Mouse (Mus musculus) kidney, postnatal 0 days (tissue): ENCODE data around the gene Slc16a12. TPM values are rescaled to one million over a fixed set of nuclear protein-coding genes. Genes with fewer than 3 reads are reported as not detected.
A peak's percentile ranks its signal among the peaks of the same experiment; 100 is the strongest.

ENCODE experiments used
- ATAC-seq: fragments of 200-750 bp; cut with Nextera tagmentation; replicated peaks from 2 replicates; pipeline ENCODE4 v1.8.0; 2017; ENCODE audit warnings: low read depth, moderate number of reproducible peaks, moderate TSS enrichment, moderate library complexity; ENCODE audit not compliant: low FRiP score
- DNase-seq: peaks from one replicate; pipeline ENCODE4 v3.0.0-alpha.2; 2016; ENCODE audit warnings: low spot score
- H3K27ac ChIP-seq: fragments of 300-500 bp; sonication (generic); 2 replicates; pipeline ENCODE4 v1.5.1; 2014; ENCODE audit warnings: mild to moderate bottlenecking
- H3K27me3 ChIP-seq: fragments of 300-500 bp; sonication (generic); 2 replicates; pipeline ENCODE4 v1.6.1; 2014; ENCODE audit warnings: low read length, mixed read lengths; ENCODE audit not compliant: insufficient read depth
- H3K36me3 ChIP-seq: fragments of 300-500 bp; sonication (generic); 2 replicates; pipeline ENCODE4 v1.6.1; 2014; ENCODE audit warnings: low read length, mixed read lengths; ENCODE audit not compliant: insufficient read depth
- H3K4me1 ChIP-seq: fragments of 300-500 bp; sonication (generic); replicated peaks from 2 replicates; pipeline ENCODE4 v1.6.1; 2014; ENCODE audit warnings: antibody characterized with exemption, low read length, mixed read lengths; ENCODE audit not compliant: insufficient read depth
- H3K4me2 ChIP-seq: fragments of 300-500 bp; sonication (generic); 2 replicates; pipeline ENCODE4 v1.6.1; 2014; ENCODE audit warnings: mild to moderate bottlenecking, low read length, moderate library complexity, mixed read lengths
- H3K4me3 ChIP-seq: fragments of 300-500 bp; sonication (generic); replicated peaks from 2 replicates; pipeline ENCODE4 v1.5.1; 2014; ENCODE audit warnings: low read depth, low read length
- H3K9ac ChIP-seq: fragments of 300-500 bp; sonication (generic); 2 replicates; pipeline ENCODE4 v1.6.1; 2014; ENCODE audit warnings: low read depth, low read length
- H3K9me3 ChIP-seq: fragments of 300-500 bp; sonication (generic); replicated peaks from 2 replicates; pipeline ENCODE4 v1.6.1; 2016; ENCODE audit warnings: low read length, inconsistent platforms, mixed read lengths
- CTCF ChIP-seq: IDR thresholded peaks from 2 replicates; pipeline ENCODE4 v1.5.1; 2016; ENCODE audit warnings: antibody characterized with exemption, low read depth, mild to moderate bottlenecking, moderate library complexity
- WGBS: fragments of 180-500 bp; shearing (Covaris S2); extraction: QIAGEN DNeasy Blood & Tissue Kit; methylation state at CpG from one replicate; pipeline ENCODE4 v1.1.7; 2014; 5-methylcytosine and 5-hydroxymethylcytosine counted together
- polyA plus RNA-seq: library from polyadenylated mRNA; unstranded; fragments of >200 nt; fragmentation: Nextera tagmentation; extraction: Ambion mirVana; gene quantifications from 2 replicates; pipeline ENCODE4 v1.2.1, GENCODE M21; 2015

The Slc16a12 gene
- polyA plus RNA-seq, 1 experiment from 2014 or later = 30.1 TPM

DNA sequence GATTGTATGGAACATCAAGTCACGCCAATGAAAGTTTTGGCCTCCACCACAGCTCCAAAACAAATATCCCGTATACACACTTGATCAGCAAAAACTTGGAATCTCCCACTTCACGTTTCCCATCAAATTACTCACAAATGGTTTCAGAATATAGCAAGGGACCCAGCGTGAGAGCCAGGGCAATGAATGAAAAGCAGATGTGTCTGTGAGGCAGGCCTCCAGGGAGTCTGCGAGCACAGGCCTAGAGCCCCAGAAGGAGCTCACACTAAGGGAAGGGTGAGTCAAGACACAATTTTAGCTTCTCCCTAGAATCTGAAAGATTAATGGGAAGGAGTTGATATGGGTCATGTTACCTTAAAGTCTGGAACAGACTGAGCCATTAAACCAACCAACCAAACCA, 15.7 kb downstream of the Slc16a12 start:
- H3K27me3 ChIP-seq = no peaks in the 10 kb centered on the region
- no peaks in the 10 kb centered on the region; the same call in 1 of the 2 replicates for H3K4me1 ChIP-seq
- no peak for ATAC-seq
- H3K9me3 ChIP-seq = 0 out of 2 replicates have a peak, but pooled peaks cover 2% of the 10 kb centered on the region
- no peak for TF ChIP-seq CTCF
- no peaks in the 10 kb centered on the region for H3K36me3 ChIP-seq
- no peak for DNase-seq
- H3K27ac ChIP-seq = no peak overlapping the region
- no peak overlapping the region for H3K4me2 ChIP-seq
- no peak overlapping the region for H3K9ac ChIP-seq
- H3K4me3 ChIP-seq = no peak overlapping the region
- WGBS = 63% methylated on average over 5 of the region's 5 CpGs

DNA sequence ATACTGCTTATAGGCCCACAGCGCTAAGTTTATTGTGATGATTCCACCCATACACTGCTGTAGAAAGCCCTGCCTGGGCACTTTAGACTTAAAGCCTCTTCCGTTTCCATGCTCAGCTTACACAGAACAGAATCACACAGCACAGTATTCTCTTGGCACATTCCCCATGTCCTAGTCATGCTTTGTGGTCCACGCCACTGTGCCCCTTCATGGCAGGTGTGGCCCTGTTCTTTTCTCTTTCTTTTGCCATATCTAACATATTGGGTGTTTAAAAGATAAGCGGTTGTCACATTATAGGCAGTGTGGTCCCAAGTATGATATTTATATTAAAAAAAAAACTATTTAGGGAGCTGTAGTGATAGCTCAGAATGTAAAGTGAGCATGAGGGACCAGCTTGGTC, 16.5 kb downstream of the Slc16a12 start:
- no peak overlapping the region for H3K4me3 ChIP-seq
- H3K36me3 ChIP-seq = no peaks in the 10 kb centered on the region
- H3K9me3 ChIP-seq = 0 out of 2 replicates have a peak, but pooled peaks cover 2% of the 10 kb centered on the region
- DNase-seq = no peak
- no peaks in the 10 kb centered on the region for H3K27me3 ChIP-seq
- WGBS = 93% methylated on average over 4 of the region's 4 CpGs
- no peak overlapping the region for H3K9ac ChIP-seq
- H3K4me2 ChIP-seq = no peak overlapping the region
- no peak overlapping the region for H3K27ac ChIP-seq
- TF ChIP-seq CTCF = no peak
- no peak for ATAC-seq
- no peaks in the 10 kb centered on the region; the same call in 1 of the 2 replicates for H3K4me1 ChIP-seq

DNA sequence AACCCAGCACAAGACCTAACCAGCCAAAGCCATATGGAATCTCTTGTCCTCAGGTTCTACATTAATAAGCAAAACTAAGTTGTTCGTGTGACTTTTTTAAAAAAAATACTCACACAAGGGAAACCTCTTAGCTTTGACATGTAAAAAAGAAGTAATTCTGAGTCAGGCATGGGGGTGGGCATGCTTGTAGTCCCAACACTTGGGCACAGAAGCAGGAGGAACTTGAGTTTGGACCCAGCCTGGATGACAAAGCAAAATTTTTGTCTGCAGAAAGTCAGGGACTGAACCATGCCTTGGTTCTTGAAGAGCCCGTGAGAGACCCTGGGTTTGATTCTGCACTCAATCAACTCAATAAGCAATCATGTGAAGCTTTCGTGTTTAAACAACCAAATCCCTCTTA, 17.6 kb downstream of the Slc16a12 start:
- no peak for TF ChIP-seq CTCF
- Histone ChIP-seq H3K4me2 (no peak overlapping the region), H3K9me3 (0 out of 2 replicates have a peak, but pooled peaks cover 2% of the 10 kb centered on the region), H3K4me3 (no peak overlapping the region), H3K9ac (no peak overlapping the region), H3K27ac (no peak overlapping the region), H3K27me3 (no peaks in the 10 kb centered on the region), H3K4me1 (no peaks in the 10 kb centered on the region; the same call in 1 of the 2 replicates), H3K36me3 (no peaks in the 10 kb centered on the region)
- 93% methylated on average over 3 of the region's 3 CpGs for WGBS
- DNase-seq (no peak), ATAC-seq (no peak)

DNA sequence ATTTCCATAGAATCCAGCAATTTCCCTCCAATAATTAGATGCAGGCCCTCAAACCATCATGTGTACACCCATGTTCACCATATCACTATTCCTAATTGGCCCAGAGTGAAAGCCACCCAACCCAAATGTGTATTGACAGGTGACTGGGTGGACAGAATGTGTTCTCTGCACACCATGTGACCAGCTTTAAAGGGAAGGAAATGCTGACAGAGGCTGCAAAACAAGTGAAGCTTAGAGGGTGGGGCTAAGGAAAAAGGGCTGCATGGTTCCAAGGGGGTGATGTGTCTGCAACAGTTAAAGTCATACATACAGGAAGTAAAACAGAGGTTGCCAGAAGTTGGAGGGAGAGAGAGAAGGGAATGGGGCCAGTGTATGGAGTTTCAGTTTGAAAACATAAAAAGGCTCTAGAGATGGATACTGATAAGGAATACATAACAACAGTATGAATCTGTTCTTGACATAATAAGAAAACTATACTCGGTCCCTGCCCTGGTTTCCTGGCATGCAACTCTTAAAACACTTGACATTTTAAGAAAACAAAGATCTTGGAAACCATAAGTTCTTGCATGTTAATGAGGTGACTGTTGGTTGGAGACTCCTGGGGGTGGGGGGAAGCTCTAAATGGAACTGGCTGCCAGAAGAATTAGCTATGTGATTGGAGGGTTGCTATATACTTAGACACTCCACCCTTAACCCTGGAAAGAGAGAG, 20.7 kb downstream of the Slc16a12 start:
- H3K9me3 ChIP-seq = 0 out of 2 replicates have a peak, but pooled peaks cover 2% of the 10 kb centered on the region
- H3K4me2 ChIP-seq = no peak overlapping the region
- H3K4me3 ChIP-seq = no peak overlapping the region
- H3K27ac ChIP-seq = no peak overlapping the region
- H3K4me1 ChIP-seq = no peaks in the 10 kb centered on the region; the same call in 1 of the 2 replicates
- TF ChIP-seq CTCF = no peak
- H3K9ac ChIP-seq = no peak overlapping the region
- H3K27me3 ChIP-seq = no peaks in the 10 kb centered on the region
- DNase-seq (peak; percentile 53), ATAC-seq (no peak)
- WGBS = 63% methylated on average over 1 of the region's 1 CpGs
- H3K36me3 ChIP-seq = no peaks in the 10 kb centered on the region

DNA sequence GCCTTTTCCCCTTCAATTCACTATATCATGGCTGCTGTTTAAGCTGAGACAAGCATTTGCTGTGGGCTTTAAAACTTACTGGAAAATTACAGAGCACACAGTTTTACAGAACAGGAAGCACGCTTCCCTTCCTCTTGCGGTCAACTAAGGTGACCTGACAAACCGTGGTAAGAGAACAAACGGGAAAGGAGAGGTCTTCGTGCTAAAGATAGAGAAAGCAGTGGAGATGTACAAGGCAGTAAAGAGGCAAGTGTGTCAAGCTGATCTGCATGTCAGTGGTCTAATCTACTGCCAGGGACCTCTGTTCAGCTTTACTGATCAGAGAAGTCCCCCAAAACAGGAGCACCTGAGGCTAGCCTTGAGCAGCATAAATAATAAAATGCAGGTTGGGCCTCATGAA, 21.7 kb downstream of the Slc16a12 start:
- no peak overlapping the region for H3K27ac ChIP-seq
- H3K4me3 ChIP-seq = no peak overlapping the region
- TF ChIP-seq CTCF = no peak
- no peaks in the 10 kb centered on the region for H3K27me3 ChIP-seq
- no peak overlapping the region for H3K9ac ChIP-seq
- 0 out of 2 replicates have a peak, but pooled peaks cover 2% of the 10 kb centered on the region for H3K9me3 ChIP-seq
- no peaks in the 10 kb centered on the region for H3K4me1 ChIP-seq
- no peaks in the 10 kb centered on the region for H3K36me3 ChIP-seq
- no peak overlapping the region for H3K4me2 ChIP-seq
- DNase-seq = peak; percentile 41
- no peak for ATAC-seq
- 45% methylated on average over 5 of the region's 5 CpGs for WGBS

DNA sequence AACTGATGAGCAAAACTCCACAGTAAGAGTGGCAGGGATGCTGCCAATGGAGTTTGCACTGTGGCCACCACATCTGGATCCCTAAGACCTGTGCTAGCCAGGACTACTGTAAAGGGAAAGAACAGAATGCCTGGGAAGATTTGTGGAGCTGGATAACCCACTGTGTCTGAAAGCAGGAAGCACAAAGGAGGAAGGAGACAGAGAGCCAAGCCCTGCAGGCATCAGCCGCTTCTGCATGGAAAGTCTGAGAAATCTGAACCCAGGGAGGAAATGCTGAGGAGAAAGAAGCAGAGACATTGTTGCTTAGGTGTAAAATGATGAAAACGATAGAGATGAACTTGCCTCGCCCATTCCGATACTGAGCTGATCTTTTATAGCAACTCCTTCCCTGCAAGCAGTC, 22.5 kb downstream of the Slc16a12 start:
- no peak for TF ChIP-seq CTCF
- Histone ChIP-seq H3K27ac (no peak overlapping the region), H3K27me3 (no peaks in the 10 kb centered on the region), H3K9ac (no peak overlapping the region), H3K4me2 (no peak overlapping the region), H3K9me3 (0 out of 2 replicates have a peak, but pooled peaks cover 2% of the 10 kb centered on the region), H3K4me1 (no peaks in the 10 kb centered on the region), H3K36me3 (no peaks in the 10 kb centered on the region), H3K4me3 (no peak overlapping the region)
- WGBS = 84% methylated on average over 4 of the region's 4 CpGs
- no peak for DNase-seq
- ATAC-seq = no peak

DNA sequence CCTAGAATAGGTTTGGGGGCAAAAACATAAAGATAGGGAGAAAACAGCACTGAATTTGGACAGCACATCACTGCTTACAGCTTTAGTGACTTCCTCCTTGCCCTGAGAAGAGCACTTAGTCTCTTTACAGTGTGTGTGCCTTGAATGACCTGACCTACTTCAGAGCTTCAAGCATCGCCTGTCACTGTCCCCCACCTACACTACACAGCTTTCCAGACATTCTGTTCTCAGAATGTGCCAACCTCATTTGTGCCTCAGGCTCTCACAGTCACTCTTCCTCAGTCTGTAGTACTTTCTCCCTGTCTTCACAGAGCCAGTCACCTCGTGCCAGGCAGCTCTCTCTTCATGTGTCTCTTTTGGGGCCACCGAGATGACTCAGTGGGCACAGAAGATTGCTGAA, 24.5 kb downstream of the Slc16a12 start:
- Histone ChIP-seq H3K36me3 (no peaks in the 10 kb centered on the region), H3K27ac (no peak overlapping the region), H3K9me3 (0 out of 2 replicates have a peak, but pooled peaks cover 2% of the 10 kb centered on the region), H3K27me3 (no peaks in the 10 kb centered on the region), H3K9ac (no peak overlapping the region), H3K4me1 (no peaks in the 10 kb centered on the region), H3K4me2 (no peak overlapping the region), H3K4me3 (no peak overlapping the region)
- ATAC-seq (no peak), DNase-seq (no peak)
- WGBS = 77% methylated on average over 3 of the region's 3 CpGs
- TF ChIP-seq CTCF = no peak
